Mouse (Mus musculus): Measurements from ENCODE around the gene Fgd5.

DNA sequence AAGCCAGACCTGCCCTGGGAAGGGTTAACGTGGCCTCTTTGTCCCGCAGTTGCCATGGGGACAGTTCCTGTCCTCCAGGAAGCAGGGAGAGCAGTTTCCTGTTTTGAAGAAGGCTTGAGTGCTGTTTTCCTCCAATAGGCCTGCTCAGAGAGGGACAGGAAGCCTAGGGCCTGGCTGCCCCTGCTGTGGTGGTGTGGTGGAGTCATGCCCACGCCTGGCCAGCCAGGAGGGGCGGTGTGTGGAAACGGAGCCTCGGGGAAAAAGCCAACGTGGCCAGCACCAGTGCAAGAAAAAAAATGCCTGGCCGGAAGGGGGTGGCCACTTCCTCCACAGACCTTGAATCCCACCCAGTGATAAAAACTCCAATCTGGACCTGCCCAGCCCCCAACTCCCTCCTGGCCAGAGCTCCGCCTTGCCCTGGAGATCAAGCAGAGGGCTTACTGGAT is 6.5 kb upstream of the Fgd5 start:
- TF ChIP-seq CTCF (IDR thresholded peaks at IDR 0.05; ENCODE audit: control insufficient read depth, insufficient read depth, low read length) (no peak), POLR2A (IDR thresholded peaks at IDR 0.05; ENCODE audit: borderline replicate concordance, control insufficient read depth, low read depth, low read length) (no peak)

All from bone marrow, adult 2 months (tissue).